Mouse (Mus musculus) Patski (cell line): ENCODE data around the gene Galns. TPM values are rescaled to one million over a fixed set of nuclear protein-coding genes. Genes with fewer than 3 reads are reported as not detected.

ENCODE experiments used
- ATAC-seq: fragments of 100-300 bp; one replicate; pipeline ENCODE4 v1.8.0; 2021
- CTCF ChIA-PET: fragments of 350-600 bp; sonication (Branson Sonifier 250); formaldehyde crosslinking; loops from one replicate; lab custom pipeline; 2022; ENCODE audit warnings: inconsistent platforms; lab: Charles Lee
- POLR2A ChIA-PET: fragments of 350-600 bp; sonication (Branson Sonifier 250); formaldehyde crosslinking; loops from one replicate; lab custom pipeline; 2022; ENCODE audit warnings: antibody characterized with exemption, inconsistent platforms; lab: Charles Lee
- DNase-seq: peaks from one replicate; pipeline ENCODE4 v3.0.0-alpha.2; 2011; ENCODE audit warnings: low read depth, low spot score
- H3K27me3 ChIP-seq: fragments of 371-371 bp; one replicate; pipeline ENCODE4 v1.5.1; 2021
- CTCF ChIP-seq: fragments of 100-300 bp; IDR thresholded peaks from one replicate; pipeline ENCODE4 v1.5.1; 2021
- in situ Hi-C: fragments of 300-500 bp; cut with MboI; formaldehyde crosslinking; loops from 3 replicates; pipeline ENCODE4 v1.11.1; 2018; ENCODE audit warnings: low pct_unique_long_range_greater_than_20kb, mixed read lengths
- polyA plus RNA-seq: library from polyadenylated mRNA; unstranded; gene quantifications from one replicate; pipeline ENCODE4 v1.2.3, GENCODE M21; 2021

The Galns gene
- 60.3 TPM for polyA plus RNA-seq

DNA sequence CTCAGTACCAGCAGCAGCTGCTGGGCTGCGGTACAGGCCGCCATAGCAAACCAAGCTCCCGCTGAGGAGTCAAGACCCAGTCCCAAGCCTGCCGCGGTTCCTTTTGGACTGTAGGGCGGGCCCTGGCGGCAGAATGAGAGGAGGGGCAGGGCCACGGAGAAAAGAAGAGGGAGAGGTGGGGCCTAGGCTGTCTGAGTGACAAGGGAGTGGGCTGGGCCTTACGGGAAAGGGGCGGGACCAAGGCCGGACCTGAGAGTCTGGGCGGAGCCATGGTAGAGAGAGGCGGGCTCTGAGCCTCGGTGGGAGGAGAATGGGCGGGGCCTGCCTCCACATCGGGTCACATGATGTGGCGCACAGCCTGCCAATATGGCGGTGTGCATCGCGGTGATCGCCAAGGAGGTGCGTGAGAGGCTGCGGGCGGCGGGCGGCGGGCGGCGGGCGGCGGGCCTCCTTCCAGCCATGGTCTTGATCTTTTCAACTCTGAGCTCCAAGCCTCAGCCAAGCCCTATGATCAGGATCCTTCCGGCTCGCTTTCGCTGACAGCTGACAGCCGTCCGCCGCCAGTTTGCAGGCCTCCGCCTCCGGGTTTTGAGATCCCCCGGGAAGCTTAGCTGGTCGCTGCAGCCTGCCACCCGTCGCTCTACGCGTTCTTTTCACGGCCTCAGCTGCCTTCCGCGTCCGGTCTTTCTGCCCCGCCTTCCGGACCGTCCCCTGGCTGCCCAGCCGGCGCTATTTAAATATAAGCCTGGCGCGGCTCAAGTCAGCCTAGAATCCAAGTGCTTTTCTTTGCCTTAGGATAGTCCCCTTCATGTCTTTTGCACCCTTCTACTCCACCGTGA is at the start of gene Galns, which contains the start of gene Trappc2l:
Gene Galns, minus strand, starts transcription at position 169 of the 839 bp plus-strand sequence.
Gene Trappc2l, plus strand, starts transcription at position 346 of the 839 bp plus-strand sequence.
- ChIA-PET CTCF (interaction anchor here (2.4 kb wide), 1 partner anchor 43 kb away, joined by 6 read pairs; the partner anchor contains the start of gene Cdt1), POLR2A (interaction anchor here (1.3 to 3.8 kb wide), 3 partner anchors 11 to 44 kb away, joined by 4 to 26 read pairs (median 13); partner anchors contain the start of genes Aprt, Cdt1 and Pabpn1l)
- in situ Hi-C loops = no loop called here
- H3K27me3 ChIP-seq = no peaks in the 10 kb centered on the region
- DNase-seq (peak; percentile 86), ATAC-seq (peak; percentile 93)
- TF ChIP-seq CTCF = no peak

DNA sequence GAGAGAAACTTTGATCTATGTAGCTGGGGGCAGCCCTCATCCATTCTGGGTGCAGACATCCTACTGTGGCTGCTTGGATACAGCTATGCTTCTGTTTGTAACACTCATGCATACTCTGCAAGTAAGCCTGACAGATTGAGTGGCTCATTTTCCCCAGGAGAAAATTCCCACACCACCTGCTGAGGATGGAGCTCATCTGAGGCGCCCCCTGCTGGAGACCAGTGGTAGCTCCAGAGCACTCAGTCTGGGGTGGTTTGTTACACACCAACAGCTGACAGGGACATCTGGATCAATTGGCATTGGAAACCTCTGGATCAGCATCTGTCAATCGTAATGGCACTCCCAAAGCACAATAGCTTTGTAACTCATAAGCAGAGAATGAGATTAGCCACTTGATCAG is 48.8 kb upstream of the Galns start:
- no peak for TF ChIP-seq CTCF
- ChIA-PET CTCF (interaction anchor here (1.9 kb wide), 1 partner anchor 11 kb away, joined by 7 read pairs; no protein-coding TSS in a partner anchor), POLR2A (no interaction called here)
- no peaks in the 10 kb centered on the region for H3K27me3 ChIP-seq
- ATAC-seq (no peak), DNase-seq (no peak)
- in situ Hi-C loops = no loop called here

DNA sequence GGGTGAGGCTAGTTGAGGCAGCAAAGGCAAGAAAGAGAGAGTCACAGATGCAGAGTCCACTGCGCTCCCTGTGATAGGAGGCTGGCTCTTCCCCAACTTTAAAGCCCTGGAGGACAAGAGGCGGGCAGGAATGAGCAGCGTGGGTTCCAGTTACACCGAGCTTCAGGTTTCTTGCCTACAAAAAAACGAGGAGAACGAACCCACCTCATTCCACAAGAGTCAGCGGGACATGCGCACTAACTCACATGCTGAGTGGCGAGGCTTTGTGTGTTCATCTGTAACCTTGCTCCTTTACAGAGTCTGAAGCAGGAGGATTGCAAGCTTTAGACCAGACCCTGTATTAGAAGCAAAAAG is 47.5 kb upstream of the Galns start:
- ChIA-PET CTCF (interaction anchor here (1.0 to 1.9 kb wide), 2 partner anchors 10 to 14 kb away, joined by 3 to 7 read pairs; no protein-coding TSS in a partner anchor), POLR2A (no interaction called here)
- no peak for DNase-seq

DNA sequence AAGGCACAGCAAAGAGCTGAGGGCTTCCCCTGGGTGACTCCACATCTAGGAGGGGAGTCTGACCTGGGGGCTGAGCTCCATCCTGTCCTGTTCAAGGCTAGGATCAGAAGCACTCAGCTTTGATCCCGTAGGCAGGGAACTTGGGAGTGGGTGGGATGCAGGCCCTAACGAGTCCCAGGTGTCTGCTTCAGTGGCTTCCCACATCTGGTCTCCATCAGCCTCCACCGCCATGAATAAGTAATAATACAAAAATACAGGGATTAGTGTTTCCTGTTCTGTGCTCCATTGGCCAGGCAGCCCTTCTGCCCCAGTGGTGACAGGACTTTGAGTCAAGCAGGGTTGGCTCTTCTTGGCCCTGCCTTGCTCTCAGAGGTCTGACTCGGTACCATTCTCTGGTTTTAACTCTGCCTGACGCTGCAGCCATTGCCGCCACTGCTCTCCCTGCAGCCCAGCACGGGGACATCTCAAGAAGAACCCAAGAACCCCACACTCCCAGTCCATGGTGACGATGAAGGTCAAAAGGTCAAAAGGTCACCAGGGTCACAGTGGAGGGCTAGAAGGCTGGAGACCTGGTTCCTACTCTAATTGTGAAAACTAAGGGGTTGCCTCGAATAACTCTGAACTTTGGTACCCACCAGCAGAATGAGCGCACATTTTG is 47.0 kb upstream of the Galns start:
- TF ChIP-seq CTCF = no peak
- CTCF ChIA-PET = interaction anchor here (1.0 to 1.9 kb wide), 2 partner anchors 10 to 13 kb away, joined by 3 to 7 read pairs; no protein-coding TSS in a partner anchor
- ATAC-seq = no peak
- in situ Hi-C loops = no loop called here
- POLR2A ChIA-PET = no interaction called here
- no peak for DNase-seq
- no peaks in the 10 kb centered on the region for H3K27me3 ChIP-seq

More for the DNA sequence above, 47.5 kb upstream of the Galns start:
- H3K27me3 ChIP-seq = no peaks in the 10 kb centered on the region
- in situ Hi-C loops = no loop called here
- ATAC-seq = no peak
- no peak for TF ChIP-seq CTCF

DNA sequence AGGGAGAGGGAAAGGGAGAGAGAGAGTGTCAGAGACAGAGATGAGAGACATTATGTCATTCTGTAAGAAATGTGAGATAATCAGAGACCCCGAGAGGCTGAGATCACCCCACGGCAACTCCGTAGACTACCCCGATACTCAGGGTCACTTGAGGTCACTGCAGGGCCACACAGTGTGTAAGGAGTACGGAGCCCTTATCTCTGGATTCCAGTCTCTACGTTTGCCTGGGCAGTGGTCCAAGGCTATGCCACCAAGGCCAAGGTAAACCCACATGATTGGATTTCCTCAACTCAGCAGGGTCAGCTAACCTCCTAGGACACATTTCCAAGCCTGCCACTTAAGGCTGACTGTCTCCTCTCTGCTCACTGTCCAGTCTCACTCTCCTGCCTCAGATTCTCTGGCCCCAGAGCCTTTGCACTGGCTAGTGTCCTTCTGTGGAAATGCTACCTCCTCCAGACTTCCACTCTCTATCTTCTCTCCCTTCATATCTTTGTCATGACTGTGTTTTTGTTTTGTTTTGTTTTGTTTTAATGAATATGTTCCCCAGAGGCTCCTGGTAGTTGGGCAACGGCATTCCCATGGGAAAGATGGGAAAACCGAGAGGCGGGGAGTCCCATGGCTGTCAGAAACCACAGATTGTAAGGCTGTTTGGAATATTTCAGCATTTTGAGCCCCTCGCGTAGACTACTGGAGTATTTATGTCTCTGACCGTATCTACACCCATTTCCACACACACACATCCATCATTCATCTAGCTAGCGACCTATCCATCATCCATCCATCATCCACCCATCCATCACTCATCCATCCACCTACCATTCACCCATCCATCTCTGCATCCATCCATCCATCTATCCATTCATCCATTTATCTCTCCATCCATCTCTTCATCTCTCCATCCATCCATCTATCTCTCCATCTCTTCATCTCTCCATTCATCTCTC is 45.1 kb upstream of the Galns start:
- ATAC-seq (no peak), DNase-seq (no peak)
- POLR2A ChIA-PET = no interaction called here
- in situ Hi-C loops = no loop called here
- TF ChIP-seq CTCF = no peak
- H3K27me3 ChIP-seq = no peaks in the 10 kb centered on the region
- CTCF ChIA-PET = no interaction called here

DNA sequence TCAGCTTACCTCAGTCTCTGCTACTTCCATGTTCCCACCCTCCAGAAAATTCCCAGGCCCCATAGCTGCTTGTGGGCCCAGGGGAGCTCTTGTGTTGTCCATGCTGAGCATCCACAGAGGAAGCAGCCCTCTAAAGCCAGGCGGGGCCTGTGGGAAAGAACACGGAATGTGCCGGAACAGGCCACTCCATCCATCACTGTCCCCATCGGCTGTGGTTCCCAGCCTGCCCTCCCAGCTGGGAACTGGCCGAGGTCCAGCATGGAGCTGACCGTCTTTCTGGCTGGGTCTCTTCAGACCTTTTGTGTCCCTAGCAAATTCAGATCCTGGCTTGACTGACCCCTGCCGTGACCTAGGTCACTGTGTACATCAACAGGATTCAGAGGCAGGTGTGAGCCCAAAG is 43.5 kb upstream of the Galns start:
- DNase-seq = no peak
- no peaks in the 10 kb centered on the region for H3K27me3 ChIP-seq
- POLR2A ChIA-PET = no interaction called here
- in situ Hi-C loops = no loop called here
- TF ChIP-seq CTCF = no peak
- ATAC-seq = no peak
- CTCF ChIA-PET = no interaction called here

DNA sequence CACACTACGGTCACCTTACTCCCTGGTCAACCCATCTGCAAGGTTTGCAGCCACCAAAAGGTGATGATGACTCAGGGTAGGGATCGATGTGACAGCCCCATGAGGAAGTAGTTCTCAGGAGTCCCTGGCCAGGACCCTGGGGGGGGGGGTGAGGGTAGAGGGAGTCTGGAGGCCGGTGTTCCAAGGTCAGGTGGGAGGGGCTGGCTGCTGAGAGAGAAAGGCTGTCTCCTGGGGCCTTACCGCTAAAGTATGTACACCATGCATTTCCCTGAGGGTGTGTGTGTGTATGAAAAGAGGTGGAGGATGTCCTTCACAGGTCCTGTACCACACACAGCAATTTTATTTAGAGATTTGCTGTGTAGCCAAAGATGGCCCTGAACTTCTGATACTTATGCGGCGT is 41.4 kb upstream of the Galns start:
- DNase-seq = no peak
- no peak for TF ChIP-seq CTCF
- H3K27me3 ChIP-seq = no peaks in the 10 kb centered on the region
- ATAC-seq = no peak
- in situ Hi-C loops = no loop called here
- ChIA-PET CTCF (no interaction called here), POLR2A (no interaction called here)

DNA sequence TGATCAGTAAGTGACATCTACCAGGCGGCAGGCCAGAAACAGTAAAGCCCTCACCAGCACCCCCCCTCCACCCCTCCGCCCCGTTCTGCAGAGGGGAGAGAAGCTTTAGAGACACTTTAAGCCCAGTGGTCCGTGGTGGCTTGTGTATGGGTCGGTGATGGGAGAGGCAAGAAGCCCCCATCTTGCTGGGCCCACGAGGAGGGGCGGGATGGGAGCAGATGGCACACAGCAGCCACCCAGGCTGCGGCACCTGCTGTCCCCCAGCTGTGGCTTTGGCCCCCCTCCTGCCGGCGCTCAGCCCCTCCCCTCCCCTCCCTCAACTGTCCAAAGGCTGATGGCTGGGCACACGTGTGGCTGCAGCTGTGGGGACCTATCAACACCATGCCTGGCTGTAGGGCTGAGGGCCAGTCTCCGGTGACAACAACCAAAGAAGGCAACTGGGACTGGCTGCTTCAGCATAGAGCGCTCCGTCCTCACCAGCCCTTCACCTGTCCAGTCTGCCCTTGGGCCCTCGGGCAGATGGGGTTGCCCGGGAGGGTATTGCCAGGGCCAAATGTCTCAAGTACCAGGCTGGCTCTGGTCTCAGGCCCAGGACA is 40.2 kb upstream of the Galns start:
- POLR2A ChIA-PET = interaction anchor here (0.6 kb wide), 1 partner anchor 21 kb away, joined by 3 read pairs; no protein-coding TSS in a partner anchor
- no peak for TF ChIP-seq CTCF
- ATAC-seq (no peak), DNase-seq (no peak)
- CTCF ChIA-PET = no interaction called here
- in situ Hi-C loops = no loop called here
- peaks cover under 1% of the 10 kb centered on the region for H3K27me3 ChIP-seq

DNA sequence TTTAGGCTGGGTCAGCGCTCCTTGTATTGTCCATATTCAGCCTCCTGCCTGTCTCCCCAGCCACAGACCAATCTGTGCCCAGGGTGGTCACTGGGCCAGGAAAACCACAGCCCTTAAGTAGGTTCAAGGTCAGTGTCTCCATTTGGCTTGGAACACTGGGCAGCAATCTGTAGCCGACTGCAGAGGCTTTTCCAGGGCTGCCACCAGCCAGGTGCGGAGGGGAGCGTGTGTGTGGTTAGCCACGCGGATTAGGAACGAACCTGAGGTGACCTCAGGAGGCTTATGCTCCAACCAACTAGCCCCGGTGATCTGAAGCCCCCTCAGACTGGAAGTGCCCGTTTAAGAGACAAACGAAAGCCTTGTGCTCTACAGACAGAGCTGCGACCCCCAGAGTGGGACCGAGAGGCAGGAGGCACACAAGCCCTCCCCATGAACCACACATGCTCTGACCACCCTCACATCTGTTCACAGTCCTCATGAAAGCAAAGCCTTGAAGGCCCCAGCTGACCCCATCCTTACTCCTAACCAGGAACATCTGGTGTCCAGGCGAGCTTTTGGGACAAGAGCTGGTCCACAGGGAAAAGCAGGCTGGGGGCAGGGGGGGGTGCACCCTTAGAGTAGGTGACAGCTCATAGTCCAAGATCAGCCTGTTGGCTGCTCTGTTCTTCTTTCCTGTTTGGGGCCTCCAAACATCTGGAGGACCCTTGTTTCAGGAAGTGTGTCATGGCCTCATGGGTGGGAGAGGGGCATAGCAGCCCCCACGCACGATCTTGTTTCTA is 37.1 kb upstream of the Galns start:
- ChIA-PET POLR2A (interaction anchor here (0.6 kb wide), 1 partner anchor 555 kb away, joined by 3 read pairs; no protein-coding TSS in a partner anchor), CTCF (interaction anchor here (2.2 kb wide), 1 partner anchor 11 kb away, joined by 7 read pairs; no protein-coding TSS in a partner anchor)
- no peak for TF ChIP-seq CTCF
- ATAC-seq (no peak), DNase-seq (no peak)
- peaks cover 13% of the 10 kb centered on the region for H3K27me3 ChIP-seq
- in situ Hi-C loops = no loop called here
